Mouse (Mus musculus): ENCODE data around the gene A3galt2. TPM values are rescaled to one million over a fixed set of nuclear protein-coding genes. Genes with fewer than 3 reads are reported as not detected.

Gene A3galt2
- total RNA-seq, 1 experiment from 2014 or later = 0.57 TPM

- no peak for ATAC-seq (replicated peaks; ENCODE audit: insufficient number of reproducible peaks, low FRiP score, low TSS enrichment, poor library complexity, severe bottlenecking)
These were observed 7.4 kb upstream of the A3galt2 start for GRCm38 (mm10) chr4:128747614-128748270.

DNA sequence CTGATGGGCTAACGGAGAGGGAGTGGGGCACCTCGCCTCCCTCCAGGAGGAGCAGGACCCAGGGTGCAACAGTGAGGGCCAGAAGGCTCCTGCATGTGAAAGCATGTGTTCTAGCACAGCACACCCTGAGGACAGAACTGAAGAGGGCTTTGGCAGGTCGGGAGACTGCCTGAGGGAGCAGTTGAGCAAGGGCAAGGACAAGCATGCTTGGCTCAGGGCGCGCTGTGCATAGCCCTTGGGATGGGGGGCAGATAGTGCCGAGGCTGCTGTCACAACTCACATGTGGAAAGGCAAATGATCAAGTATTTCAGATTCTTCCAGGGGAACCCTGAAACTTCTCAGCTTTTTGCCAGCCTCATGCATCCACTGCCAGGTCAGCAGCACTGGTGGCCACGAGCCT is 6.9 kb upstream of the A3galt2 start:
- no peak for ATAC-seq (replicated peaks; ENCODE audit: insufficient number of reproducible peaks, low FRiP score, low TSS enrichment, poor library complexity, severe bottlenecking)

DNA sequence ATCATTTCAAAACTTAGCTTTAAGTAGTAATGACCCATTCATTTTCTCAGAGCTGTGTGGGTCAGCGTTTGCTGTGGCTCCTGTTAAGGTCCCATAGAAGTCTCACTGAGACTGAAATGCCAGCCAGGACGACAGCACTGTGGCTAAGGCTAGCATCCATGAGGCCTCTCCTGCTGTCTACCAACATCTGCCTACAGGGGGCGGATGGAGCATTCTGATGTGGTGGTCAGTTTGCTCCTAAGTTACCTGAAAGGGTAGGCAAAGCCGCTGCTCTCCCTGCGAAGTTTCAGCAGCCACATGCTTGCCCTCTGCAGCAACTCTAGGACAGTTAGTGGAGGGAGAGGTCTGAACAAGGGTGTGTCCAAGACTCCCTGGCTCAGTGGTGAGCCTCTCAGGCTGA is 4.2 kb upstream of the A3galt2 start:
- no peak for ATAC-seq (replicated peaks; ENCODE audit: insufficient number of reproducible peaks, low FRiP score, low TSS enrichment, poor library complexity, severe bottlenecking)

DNA sequence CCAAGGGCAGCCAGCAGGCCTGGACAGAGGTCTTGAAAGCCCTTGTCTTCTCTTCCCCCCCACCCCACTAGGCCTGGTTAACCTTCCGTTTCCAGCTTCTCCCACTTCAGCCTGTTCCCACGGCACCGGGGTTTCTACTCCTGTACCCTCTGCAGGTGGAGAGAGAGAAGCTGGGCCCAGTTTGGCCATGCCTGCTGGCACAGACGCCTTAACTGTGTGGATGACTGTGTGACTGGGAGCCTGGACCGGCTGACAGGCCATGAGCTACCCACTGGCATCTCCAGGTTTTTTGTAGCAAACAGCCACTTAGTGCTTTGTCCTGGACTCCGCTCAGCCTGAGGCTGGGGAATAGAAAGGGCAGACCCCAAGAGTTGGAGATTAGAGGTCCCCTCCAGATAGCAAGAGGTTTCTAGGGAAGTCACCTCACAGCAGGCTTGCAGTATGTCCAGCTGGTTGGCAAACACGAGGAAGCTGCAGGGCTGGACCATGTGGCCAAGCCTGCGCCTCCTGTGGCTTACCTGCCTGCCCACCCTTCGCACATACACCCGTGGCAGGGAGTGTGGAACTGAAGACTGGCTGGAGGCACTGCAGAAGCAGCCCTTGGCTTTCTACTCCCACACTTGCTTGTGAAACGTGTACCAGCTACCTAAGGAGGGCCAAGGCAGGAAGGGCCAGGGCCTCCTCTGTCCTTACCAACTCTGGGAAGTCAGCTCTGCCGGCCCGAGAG is 3.0 kb upstream of the A3galt2 start:
- ATAC-seq (replicated peaks; ENCODE audit: insufficient number of reproducible peaks, low FRiP score, low TSS enrichment, poor library complexity, severe bottlenecking) = no peak

GRCm38 (mm10) chr4:128753571-128753970 is 1.6 kb upstream of the A3galt2 start:
- ATAC-seq (replicated peaks; ENCODE audit: insufficient number of reproducible peaks, low FRiP score, low TSS enrichment, poor library complexity, severe bottlenecking) = no peak

GRCm38 (mm10) chr4:128755900-128756299 is 736 bp downstream of the A3galt2 start:
- no peak for ATAC-seq (replicated peaks; ENCODE audit: insufficient number of reproducible peaks, low FRiP score, low TSS enrichment, poor library complexity, severe bottlenecking)

DNA sequence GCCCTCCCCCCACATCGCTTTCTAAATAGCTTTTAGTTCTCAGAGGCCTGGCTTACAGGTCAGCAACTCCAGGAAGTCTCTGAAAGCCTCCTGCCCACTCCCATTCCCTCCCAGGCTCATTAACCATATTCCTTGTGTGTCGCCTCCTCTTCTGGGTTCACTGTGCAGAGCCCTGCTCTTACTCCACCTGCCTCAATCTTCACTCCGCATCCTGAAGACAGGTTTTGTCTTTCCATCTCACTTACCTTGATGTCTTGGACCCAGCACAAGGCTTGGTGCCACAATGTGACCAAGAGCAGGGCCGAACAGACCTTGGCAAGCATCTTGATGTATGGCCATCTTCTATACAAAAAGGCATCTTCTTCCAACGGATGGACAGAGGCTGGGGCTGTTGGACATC is 4.0 kb downstream of the A3galt2 start:
- no peak for ATAC-seq (replicated peaks; ENCODE audit: insufficient number of reproducible peaks, low FRiP score, low TSS enrichment, poor library complexity, severe bottlenecking)

GRCm38 (mm10) chr4:128760029-128760428 is 4.9 kb downstream of the A3galt2 start:
- ATAC-seq (replicated peaks; ENCODE audit: insufficient number of reproducible peaks, low FRiP score, low TSS enrichment, poor library complexity, severe bottlenecking) = no peak

- ATAC-seq (replicated peaks; ENCODE audit: insufficient number of reproducible peaks, low FRiP score, low TSS enrichment, poor library complexity, severe bottlenecking) = no peak
These were observed 11.8 kb downstream of the A3galt2 start for GRCm38 (mm10) chr4:128766929-128767328.

- ATAC-seq (replicated peaks; ENCODE audit: insufficient number of reproducible peaks, low FRiP score, low TSS enrichment, poor library complexity, severe bottlenecking) = no peak
These were observed 13.0 kb downstream of the A3galt2 start for GRCm38 (mm10) chr4:128768120-128768519.

- no peak for ATAC-seq (replicated peaks; ENCODE audit: insufficient number of reproducible peaks, low FRiP score, low TSS enrichment, poor library complexity, severe bottlenecking)
These were observed 14.6 kb downstream of the A3galt2 start for GRCm38 (mm10) chr4:128769569-128770355.

- no peak for ATAC-seq (replicated peaks; ENCODE audit: insufficient number of reproducible peaks, low FRiP score, low TSS enrichment, poor library complexity, severe bottlenecking)
These were observed 15.5 kb downstream of the A3galt2 start for GRCm38 (mm10) chr4:128770698-128771097.

GRCm38 (mm10) chr4:128773820-128774219 is 18.7 kb downstream of the A3galt2 start:
- no peak for ATAC-seq (replicated peaks; ENCODE audit: insufficient number of reproducible peaks, low FRiP score, low TSS enrichment, poor library complexity, severe bottlenecking)

DNA sequence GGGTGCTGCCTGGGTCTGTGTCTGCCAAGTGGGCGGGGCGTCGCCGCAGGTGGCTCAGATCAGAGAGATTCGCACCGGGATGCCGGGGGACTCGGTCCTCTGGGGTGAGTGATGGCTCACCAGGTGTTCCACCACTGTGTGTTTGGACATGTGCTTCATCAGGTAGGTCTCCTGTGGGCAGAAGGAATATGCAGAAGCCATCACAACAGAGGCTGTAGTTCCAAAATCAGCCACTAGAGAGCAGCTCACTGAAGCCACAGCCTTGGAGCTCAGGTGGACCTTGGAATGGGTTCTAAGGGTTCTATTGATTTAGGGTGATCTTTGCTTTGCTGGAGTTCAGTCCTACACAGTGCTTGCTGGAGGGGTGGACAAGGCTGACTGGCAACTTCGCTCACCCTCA is 19.3 kb downstream of the A3galt2 start:
- no peak for ATAC-seq (replicated peaks; ENCODE audit: insufficient number of reproducible peaks, low FRiP score, low TSS enrichment, poor library complexity, severe bottlenecking)

- ATAC-seq (replicated peaks; ENCODE audit: insufficient number of reproducible peaks, low FRiP score, low TSS enrichment, poor library complexity, severe bottlenecking) = peak; percentile 77
These were observed 21.6 kb downstream of the A3galt2 start for GRCm38 (mm10) chr4:128776568-128777289.

GRCm38 (mm10) chr4:128777593-128777992 is 22.4 kb downstream of the A3galt2 start:
- ATAC-seq (replicated peaks; ENCODE audit: insufficient number of reproducible peaks, low FRiP score, low TSS enrichment, poor library complexity, severe bottlenecking) = no peak

- ATAC-seq (replicated peaks; ENCODE audit: insufficient number of reproducible peaks, low FRiP score, low TSS enrichment, poor library complexity, severe bottlenecking) = no peak
These were observed 26.9 kb downstream of the A3galt2 start for GRCm38 (mm10) chr4:128782037-128782436.

DNA sequence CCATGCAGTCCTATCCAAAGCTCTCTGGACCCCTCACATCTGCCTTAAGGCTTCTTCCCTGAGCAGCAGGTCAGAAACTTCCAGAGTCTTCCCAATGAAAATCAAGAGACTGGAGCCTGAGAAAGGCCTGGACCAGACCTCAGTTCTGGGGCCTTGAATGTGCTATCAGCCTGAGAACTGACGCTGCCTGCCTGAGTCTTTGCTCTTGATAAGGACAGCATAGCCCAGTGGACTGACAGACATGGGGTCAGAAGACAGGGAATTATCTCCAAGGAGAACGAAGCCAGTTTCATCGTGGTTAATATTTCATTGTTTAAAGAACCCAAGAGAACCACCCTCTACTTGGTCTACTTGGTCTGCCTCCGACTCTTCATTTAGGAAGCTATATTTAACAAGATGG is 27.5 kb downstream of the A3galt2 start:
- no peak for ATAC-seq (replicated peaks; ENCODE audit: insufficient number of reproducible peaks, low FRiP score, low TSS enrichment, poor library complexity, severe bottlenecking)
